Mouse (Mus musculus) thymus, postnatal 14 days (tissue): ENCODE data around the gene Cdk18.
A peak's percentile ranks its signal among the peaks of the same experiment; 100 is the strongest.

Experiments used
- DNase-seq: peaks from one replicate; pipeline ENCODE4 v3.0.0; 2021

Gene Cdk18

DNA sequence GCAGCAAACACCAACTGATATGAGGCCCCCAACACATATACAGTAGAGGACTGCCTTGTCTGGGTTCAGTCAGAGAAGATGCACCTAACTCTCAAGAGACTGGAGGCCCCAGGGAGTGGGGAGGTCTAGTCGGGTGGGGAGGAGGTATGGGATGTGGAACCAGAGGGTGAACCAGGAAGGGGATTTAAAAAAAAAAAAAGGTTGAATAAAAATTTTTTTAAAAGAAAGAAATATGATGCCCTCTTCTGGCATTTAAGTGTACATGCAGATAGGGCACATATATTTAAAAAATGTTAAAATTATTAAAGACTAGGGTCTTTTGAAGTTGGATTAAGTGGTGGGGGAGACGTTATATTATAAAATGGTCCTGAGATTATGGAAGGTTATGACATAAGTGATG lies 30.1 kb downstream of the Cdk18 start:
- DNase-seq: no peak

DNA sequence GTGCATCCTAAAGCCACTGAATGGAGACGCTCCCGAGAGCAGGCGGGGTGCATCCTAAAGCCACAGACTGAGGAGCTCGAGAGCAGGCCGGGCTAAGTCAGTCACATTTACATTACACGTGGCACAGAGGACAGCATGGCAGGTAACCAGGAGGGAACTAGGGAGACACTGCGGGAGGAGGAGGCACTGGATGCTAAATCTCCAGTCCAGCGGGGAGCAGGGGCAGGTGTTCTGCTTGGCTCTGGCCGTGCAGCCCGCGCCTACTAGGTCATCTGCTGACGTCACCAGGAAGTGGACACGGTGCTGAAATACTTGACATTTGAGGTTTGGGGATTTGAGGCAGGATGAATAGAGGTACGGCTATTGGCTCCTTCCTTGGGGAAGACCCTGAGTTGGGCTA lies 35.1 kb downstream of the Cdk18 start:
- DNase-seq: no peak

GRCm38 (mm10) chr1:132101953-132102697 lies 37.4 kb downstream of the Cdk18 start:
- DNase-seq: peak; percentile 76

- no peak for DNase-seq
These were observed 39.7 kb downstream of the Cdk18 start for GRCm38 (mm10) chr1:132099775-132100174.

DNA sequence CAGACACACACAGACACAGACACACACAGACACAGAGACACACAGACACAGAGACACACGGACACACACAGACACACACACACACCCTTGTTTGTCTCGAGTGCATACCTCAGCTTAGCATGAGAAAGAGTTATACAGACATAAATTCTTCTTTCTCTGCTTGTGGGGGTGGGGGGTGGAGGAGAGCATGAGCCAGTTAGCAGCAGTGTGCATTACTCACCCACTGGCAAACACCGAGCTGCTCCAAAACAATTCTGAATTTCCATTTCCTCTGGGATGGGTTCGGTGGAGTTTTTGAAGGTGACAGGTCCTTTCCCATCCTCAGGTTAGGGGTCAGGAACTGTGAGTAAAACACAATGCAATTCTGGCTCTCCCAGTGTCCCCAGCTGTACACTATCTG lies 40.5 kb downstream of the Cdk18 start:
- DNase-seq: no peak

- no peak for DNase-seq
These were observed 41.4 kb downstream of the Cdk18 start for GRCm38 (mm10) chr1:132098076-132098475.

GRCm38 (mm10) chr1:132095356-132096004 lies 44.0 kb downstream of the Cdk18 start:
- peak; percentile 54 for DNase-seq

DNA sequence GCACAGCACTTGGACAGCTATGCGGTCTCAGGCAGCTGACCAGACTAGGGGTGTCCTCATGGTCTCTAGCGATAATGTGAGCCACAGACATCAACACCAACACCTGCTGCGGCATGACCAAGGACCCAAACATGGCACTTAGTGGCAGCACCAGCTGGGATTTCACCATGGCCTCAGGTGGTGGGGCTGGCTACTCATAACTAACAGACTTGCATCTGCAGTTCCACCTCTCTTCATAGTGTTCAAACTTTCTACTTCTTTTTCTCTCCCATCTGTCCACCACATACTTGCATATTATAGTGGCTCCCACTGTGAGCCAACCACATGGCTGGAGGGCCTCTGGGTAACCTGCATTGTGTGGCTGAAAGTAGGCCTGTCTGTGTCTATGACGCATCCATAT lies 46.2 kb downstream of the Cdk18 start:
- no peak for DNase-seq

DNA sequence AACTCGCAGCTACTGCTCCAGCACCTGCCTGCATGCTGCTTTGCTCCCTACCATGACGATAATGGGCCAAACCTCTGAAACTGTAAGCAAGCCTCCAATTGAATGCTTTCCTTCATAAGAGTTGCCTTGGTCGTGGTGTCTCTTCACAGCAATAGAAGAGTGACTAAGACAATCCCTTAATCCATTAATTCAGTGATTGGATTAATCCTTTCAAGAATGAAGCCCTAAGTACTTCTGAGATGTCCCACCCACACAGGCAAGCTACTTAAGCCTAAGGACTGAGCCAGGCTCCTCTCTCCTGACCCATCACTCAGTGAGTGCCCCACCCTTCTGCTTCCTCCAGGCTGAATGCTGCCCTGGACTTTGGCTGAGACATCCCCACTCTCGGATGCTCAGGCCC lies 49.2 kb downstream of the Cdk18 start:
- no peak for DNase-seq

- no peak for DNase-seq
These were observed 49.7 kb downstream of the Cdk18 start for GRCm38 (mm10) chr1:132089767-132090166.

DNA sequence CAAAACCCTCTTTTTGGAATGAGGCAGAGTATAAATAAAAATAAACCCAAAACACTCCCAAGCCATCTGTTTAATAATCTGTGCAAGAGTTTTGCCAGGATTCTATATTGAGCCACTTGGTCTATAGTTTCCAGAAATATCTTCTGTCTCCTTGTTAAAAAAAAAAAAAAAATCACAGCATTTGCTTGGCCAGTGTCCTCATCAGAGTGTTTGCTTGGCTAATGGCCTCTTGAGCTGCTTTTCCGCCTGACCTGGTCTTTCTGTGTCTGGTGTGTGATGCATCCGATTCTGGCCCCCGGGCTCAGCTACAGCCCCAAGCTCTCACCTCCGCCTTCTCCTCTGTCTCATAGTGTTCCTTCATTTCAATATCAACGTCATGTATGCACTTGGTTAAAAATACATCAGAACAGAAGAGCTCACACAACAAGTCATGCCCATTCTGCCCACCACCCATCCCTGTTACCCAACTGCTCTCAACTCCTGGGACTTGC lies 51.3 kb downstream of the Cdk18 start:
- no peak for DNase-seq

GRCm38 (mm10) chr1:132085181-132086049 lies 54.1 kb downstream of the Cdk18 start:
- DNase-seq: no peak

- DNase-seq: no peak
These were observed 61.1 kb downstream of the Cdk18 start for GRCm38 (mm10) chr1:132078413-132078812.

DNA sequence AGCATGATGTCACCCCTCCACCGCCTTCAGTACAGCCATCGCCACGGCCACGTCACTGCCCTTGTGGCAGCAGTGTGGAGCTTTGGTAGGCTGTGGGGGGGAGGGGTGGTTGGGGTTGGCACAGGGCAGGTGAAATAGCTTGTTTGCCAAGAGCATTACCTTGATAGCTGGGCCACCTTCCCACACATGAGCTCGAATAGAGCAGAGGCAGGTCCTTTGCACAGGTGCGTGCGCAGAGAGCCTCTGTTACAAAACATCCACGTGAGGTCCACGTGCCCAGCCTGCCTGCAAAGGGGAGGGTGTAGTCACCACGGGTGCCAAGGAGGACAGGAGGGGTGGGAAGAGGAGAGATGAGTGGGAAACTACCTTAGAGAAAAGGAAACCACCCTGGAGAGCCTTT lies 63.9 kb downstream of the Cdk18 start:
- no peak for DNase-seq

DNA sequence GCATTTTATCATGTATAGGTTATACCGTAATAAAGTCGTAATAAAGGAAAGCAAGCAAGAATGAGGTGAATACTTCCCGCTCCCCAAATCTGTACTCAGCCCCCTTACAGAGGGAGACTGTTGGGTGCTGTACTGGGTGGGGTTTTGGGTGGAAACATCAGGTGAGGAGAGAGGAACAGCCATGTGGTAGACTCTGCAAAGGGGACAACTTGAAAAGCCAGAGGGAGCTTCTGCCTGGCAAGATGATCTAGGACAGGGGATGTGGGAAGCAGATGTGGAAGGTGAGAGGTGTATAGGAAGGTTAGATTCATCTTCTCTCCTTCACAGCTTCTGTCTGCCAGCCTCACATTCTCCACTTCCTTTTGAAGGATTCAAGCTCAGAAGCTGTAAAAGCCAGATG lies 68.8 kb downstream of the Cdk18 start:
- DNase-seq: no peak

DNA sequence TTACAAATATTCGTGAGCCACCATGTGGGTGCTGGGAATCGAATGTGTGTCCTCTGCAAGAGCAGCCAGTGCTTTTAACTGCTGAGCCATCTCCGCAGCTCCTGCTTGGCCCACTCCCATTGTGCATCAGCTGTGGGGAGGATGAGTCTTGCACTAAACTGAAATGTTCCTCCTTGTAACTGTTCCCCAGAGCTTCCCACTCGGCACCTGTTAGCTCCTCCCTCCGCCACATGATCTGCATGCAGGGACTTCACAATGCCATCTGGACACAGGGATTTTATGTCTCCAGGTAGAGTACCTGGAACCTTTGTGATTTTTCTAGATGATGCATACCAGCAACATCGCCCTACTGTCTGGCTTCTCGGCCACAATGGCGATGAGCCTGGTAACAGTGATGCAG lies 70.0 kb downstream of the Cdk18 start:
- no peak for DNase-seq

- DNase-seq: peak; percentile 70
These were observed 71.9 kb downstream of the Cdk18 start, which contains the start of gene Mfsd4a for GRCm38 (mm10) chr1:132067261-132068255. TSS of gene Mfsd4a (minus strand) at chr1:132068062.

- no peak for DNase-seq
These were observed 73.9 kb downstream of the Cdk18 start for GRCm38 (mm10) chr1:132065475-132066172.

- DNase-seq: no peak
These were observed 74.5 kb downstream of the Cdk18 start for GRCm38 (mm10) chr1:132065001-132065400.

- DNase-seq: no peak
These were observed 76.4 kb downstream of the Cdk18 start for GRCm38 (mm10) chr1:132063096-132063495.
